Comparison of ENCODE assay signal across 16 mouse cellular contexts in genomic region chr14:47091908-47092307, GRCm38 (mm10).
"Had no signal": no experiment of that assay in that cellular context is flagged by ENCODE, and none has a peak within 500 bp of the region (broad histone marks: within the 10 kb centered on the region; RNA-seq: fewer than 3 reads in every experiment).

No protein-coding gene starts in this region.

- H3K9me3 ChIP-seq: neural tube, embryonic 13.5 days; neural tube, embryonic 15.5 days; stomach, embryonic 15.5 days had no signal

- H3K27ac ChIP-seq: neural tube, embryonic 13.5 days; neural tube, embryonic 15.5 days; stomach, embryonic 15.5 days; stomach, postnatal 0 days had no signal

- H3K27me3 ChIP-seq: neural tube, embryonic 13.5 days; neural tube, embryonic 15.5 days; stomach, embryonic 15.5 days had no signal

- H3K9ac ChIP-seq: neural tube, embryonic 13.5 days; neural tube, embryonic 15.5 days; stomach, embryonic 15.5 days had no signal

- DNase-seq: retina, postnatal 1 day; right cerebral cortex, adult 18-20 months; right cerebral cortex, postnatal 14 days; right cerebral cortex, postnatal 25 days; right cerebral cortex, postnatal 4 days; spleen, adult 18-20 months; thymus, adult 18-20 months; thymus, adult 2 months; thymus, postnatal 14 days; thymus, postnatal 25 days; thymus, postnatal 36 days; thymus, postnatal 4 days had no signal

- H3K4me2 ChIP-seq: neural tube, embryonic 13.5 days; neural tube, embryonic 15.5 days; stomach, embryonic 15.5 days had no signal

- H3K4me3 ChIP-seq: neural tube, embryonic 13.5 days; neural tube, embryonic 15.5 days; stomach, embryonic 15.5 days had no signal

- H3K36me3 ChIP-seq: neural tube, embryonic 13.5 days; neural tube, embryonic 15.5 days; stomach, embryonic 15.5 days had no signal
